Mouse (Mus musculus) embryo, embryonic 9.5 days (tissue): ENCODE measurements around the gene Vwa8.

ENCODE experiments used
- DNase-seq: peaks from one replicate; pipeline ENCODE4 v3.0.0-alpha.2; 2017; ENCODE audit errors: extremely low spot score

Vwa8 gene

DNA sequence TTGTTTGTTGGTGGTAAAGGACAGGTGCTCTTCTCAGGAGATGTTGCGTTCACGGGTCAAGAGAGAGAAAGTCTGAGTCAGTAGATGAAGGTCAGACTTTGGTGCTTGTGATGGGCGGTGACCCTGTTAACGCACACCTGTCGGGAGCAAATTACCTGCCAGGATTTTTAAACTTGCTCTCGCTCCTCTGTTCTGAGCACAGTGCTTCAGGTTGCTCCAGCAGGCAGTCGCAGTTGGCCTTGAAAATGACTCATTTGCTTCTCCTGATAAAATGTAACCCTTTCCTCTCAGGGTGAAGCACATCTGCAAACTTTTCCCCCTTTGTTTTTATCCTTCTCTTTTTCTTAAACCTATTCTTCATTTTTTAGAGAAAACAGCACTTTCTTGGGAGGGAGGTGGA is 234.7 kb downstream of the Vwa8 start:
- no peak for DNase-seq

DNA sequence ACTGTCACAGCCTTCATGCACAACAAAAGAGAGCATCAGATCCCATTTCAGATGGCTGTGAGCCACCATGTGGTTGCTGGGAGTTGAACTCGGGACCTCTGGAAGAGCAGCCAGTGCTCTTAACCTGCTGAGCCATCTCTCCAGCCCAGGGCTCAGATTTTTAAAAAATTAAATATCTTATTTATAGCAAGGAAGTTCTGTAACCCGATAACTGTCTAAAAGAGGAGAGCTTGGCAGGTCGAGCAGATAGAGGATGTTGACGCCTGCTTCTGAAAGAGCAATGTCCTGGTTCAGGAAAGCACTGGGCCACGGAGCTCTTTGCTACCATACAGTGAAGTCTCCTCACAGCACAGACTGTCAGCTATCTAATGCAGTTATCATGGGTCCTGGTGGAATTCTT is 237.2 kb downstream of the Vwa8 start:
- no peak for DNase-seq

GRCm38 (mm10) chr14:79089464-79089863 is 240.6 kb downstream of the Vwa8 start:
- no peak for DNase-seq

GRCm38 (mm10) chr14:79097181-79097580 is 248.3 kb downstream of the Vwa8 start:
- no peak for DNase-seq

GRCm38 (mm10) chr14:79106655-79107515 is 258.0 kb downstream of the Vwa8 start:
- DNase-seq = peak; percentile 78

DNA sequence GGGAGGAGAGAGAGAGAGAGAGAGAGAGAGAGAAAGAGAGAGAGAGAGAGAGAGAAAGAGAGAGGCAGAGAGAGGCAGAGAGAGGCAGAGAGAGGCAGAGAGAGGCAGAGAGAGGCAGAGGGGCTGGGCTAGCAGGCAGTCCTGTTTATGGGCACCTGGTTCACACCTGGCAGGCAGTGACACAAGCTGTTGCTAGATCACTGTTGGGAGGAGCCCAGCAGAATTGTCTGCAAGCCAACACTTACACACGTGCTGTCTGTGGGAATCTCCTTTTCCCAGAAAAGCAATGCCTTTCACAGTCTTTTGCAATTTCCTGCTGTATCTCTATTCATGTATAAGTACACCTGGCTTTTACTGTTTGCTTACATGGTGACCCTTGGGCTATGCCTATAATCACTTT is 260.5 kb downstream of the Vwa8 start:
- DNase-seq = no peak

DNA sequence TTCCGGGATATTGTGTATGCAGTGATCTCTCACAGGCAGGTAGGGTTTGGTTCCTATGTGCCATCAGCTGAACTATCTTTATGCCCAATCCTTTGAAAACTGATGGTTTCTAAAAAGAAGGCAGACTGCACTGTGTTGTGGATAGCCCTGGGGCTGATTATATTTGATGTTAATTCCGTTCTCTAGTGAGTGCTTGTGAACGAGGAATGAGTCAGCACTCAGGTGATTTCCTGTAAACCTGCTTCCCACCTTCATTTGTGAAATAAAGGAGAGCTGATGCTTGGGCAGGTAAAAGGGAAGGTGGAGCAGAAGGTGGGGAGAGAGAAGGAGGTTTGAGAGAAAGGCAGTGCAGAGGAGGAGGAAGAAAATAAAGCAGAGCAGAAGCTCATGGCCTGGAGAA is 261.2 kb downstream of the Vwa8 start:
- no peak for DNase-seq

DNA sequence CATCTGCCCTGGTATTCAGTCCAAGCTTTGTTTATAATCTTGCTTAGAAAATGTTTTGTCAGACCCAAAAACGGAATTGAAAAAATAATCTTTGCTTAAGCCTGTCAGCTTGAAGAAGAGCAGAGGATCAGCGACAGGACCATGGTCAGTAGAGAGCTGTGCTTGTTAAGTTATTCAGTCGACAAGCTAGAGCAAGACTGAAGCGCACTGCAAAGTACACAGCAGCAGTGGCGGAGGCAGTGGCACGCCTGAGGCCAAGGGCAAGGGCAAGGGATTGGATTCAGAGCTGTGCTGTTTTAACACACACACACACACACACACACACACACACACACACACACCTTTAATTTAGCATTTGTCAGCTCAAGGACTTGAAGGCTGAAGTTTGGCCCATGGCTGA is 263.2 kb downstream of the Vwa8 start:
- DNase-seq = no peak

- DNase-seq = no peak
Observed at GRCm38 (mm10) chr14:79114526-79115383, 265.9 kb downstream of the Vwa8 start.

DNA sequence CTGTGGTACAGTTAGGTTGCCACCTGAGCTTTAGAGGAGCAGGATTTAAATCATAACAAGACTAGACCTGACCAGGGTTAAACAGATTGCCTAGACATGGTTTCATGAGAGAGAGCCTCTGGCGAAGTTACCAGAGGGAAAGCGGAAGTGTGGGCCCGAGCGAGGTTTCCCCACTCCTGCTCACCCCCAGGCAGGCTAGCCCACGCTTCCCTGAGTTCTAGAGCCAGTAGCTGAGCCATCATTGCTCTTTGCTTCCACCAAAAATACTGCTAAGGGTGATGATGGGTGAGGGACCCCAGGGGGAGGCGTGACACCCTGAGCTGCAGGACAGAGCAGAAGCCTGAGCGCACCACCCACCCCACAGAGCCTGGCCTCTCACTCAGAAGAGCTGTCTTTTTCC is 269.6 kb downstream of the Vwa8 start:
- no peak for DNase-seq

DNA sequence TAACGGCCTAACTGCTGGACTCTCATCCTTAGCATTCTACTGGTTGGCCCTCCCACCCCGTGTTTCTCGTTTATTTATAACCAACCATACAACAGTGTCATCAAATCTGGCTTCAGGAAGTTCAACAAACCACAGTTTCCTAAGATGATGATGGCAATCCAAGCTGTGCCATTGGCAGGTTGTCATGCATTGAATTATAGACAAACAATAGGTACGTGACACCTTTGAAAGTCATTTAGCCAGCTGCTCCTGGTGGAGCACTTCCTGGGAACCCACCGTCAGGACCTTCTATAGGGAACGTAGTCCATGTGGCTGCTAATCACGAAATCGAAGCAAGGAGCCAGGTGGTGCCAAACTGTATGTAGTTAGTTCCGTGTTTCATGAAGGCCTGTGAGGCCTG is 270.5 kb downstream of the Vwa8 start:
- no peak for DNase-seq

GRCm38 (mm10) chr14:79120681-79121080 is 271.8 kb downstream of the Vwa8 start:
- no peak for DNase-seq

- DNase-seq = no peak
Observed at GRCm38 (mm10) chr14:79123466-79123865, 274.6 kb downstream of the Vwa8 start.

GRCm38 (mm10) chr14:79124643-79125042 is 275.8 kb downstream of the Vwa8 start:
- DNase-seq = peak; percentile 48

DNA sequence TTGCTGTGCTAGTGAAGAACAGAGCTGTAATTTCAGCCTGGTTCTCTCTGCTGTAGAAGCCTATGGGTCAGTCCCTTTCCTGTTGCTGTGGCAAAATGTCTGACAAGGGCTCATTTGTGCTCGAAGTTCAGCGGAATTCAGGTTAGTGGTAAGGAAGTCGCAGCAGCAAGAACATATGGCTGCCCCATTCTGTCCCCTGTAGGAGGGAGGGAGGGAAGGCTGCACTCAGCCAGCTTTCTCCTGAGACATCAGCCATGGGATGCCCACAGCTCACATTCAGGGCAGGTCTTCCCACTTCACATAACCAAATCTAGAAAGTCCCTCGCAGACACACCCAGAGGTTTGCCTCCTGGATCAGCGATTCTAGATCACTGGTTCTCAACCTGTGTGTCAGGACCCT is 277.3 kb downstream of the Vwa8 start:
- no peak for DNase-seq

- DNase-seq = peak; percentile 56
Observed at GRCm38 (mm10) chr14:79134891-79135334, 286.1 kb downstream of the Vwa8 start.

GRCm38 (mm10) chr14:79135441-79135840 is 286.6 kb downstream of the Vwa8 start:
- no peak for DNase-seq

DNA sequence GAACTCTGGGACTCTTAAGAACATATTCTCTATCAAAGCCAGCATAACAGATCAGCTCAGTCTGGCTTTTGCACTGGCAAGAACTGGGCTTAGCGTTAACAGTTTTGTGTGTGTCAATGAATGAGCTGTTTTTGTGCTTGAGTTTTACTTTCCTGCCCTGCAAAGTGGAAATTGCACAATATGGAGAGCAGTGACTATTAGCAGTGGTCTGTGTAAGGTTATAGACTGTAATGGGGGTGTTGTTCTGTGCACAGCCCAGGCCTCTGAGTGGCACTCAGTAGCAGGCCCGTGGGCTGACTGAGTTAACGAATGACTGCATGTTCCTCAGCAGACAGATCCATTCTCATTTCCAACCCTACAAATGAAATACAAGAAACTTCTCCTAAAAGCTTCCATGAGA is 287.7 kb downstream of the Vwa8 start:
- DNase-seq = no peak

GRCm38 (mm10) chr14:79137100-79137499 is 288.2 kb downstream of the Vwa8 start:
- no peak for DNase-seq

DNA sequence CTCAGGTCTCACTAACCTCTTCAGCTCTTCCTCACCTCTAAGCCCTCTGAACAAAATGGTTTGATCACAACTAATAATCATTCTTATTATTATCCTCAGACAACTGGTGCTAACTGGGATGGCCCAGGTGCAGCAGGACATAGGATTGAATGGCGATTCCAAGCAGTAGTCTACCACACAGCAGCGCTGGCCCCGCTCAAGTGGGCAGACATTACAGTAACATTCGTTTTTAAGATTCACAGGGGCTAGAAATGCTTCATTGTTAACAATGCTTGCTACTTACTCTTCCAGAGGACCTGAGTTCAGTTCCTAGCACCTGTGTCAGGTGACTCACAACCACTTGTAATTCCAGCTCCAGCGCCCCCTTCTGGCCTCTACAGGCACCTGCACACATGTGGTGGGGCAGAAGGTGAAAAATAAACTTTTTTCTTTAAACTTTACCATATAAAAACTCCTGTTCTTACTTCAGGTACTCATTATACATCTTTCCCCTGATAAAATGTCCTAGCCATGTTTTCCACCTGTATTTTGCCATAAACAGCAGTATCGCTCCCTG is 290.3 kb downstream of the Vwa8 start:
- DNase-seq = no peak

DNA sequence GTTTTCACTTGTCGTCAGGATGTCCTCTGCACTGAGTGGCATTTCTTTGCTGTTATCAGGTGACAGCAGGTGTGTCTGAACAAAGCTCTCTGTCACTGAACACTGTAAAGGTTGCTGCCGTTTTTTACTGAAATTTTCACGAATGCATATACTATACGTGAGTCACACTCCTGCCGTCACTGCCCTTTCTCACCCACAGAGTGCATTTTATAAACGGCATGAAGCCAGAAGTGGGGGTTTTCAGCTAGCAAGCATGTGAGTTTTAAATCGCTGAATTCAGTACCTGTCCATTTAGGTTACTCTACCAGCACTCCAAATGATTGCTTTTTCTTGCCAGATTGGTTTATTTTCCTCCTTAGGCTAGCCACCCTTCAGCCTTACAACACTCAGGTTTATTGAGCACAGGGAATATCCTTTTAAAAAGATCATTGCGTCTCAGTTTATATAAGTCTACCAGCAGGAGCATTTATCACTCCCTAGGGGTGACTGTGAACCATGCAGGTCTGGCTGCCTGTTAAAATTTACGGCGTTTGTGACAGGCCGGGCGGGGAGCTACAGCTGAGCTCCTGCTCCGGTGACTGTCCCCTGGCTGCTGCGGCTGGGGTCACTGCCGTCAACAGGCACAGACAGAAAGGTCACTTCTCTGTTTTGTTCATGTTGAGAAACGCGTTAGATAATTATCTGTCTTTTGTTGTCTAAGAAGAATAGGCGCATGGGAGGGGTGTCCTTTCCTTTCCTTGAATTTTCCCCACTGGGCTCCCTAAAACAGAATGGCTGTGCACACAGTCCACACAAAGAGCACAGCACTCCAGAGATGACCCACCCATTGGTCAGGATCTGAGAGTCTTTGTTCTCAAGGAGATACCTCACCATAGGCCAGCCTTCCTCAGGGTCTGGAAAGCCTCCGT is 291.3 kb downstream of the Vwa8 start:
- DNase-seq = peak; percentile 56
